Mouse (Mus musculus) limb, embryonic 14.5 days (tissue): ENCODE data around the gene Bbs9. TPM values are rescaled to one million over a fixed set of nuclear protein-coding genes. Genes with fewer than 3 reads are reported as not detected.

Experiments
- ATAC-seq: fragments of 200-750 bp; cut with Nextera tagmentation; 2 replicates; pipeline ENCODE4 v1.8.0; 2017; ENCODE audit warnings: low read depth, moderate number of reproducible peaks, moderate TSS enrichment; ENCODE audit not compliant: low FRiP score
- DNase-seq: peaks from one replicate; pipeline ENCODE4 v3.0.0-alpha.2; 2015; ENCODE audit warnings: low spot score
- H3K27ac ChIP-seq: fragments of 300-500 bp; sonication (generic); replicated peaks from 2 replicates; pipeline ENCODE4 v1.5.1; 2014; ENCODE audit warnings: low read depth, mild to moderate bottlenecking, low read length, moderate library complexity, mixed read lengths
- H3K27me3 ChIP-seq: fragments of 300-500 bp; sonication (generic); 2 replicates; pipeline ENCODE4 v1.6.1; 2014; ENCODE audit warnings: low read length, mixed read lengths; ENCODE audit not compliant: control insufficient read depth, insufficient read depth
- H3K36me3 ChIP-seq: fragments of 300-500 bp; sonication (generic); 2 replicates; pipeline ENCODE4 v1.6.1; 2014; ENCODE audit warnings: mild to moderate bottlenecking, low read length, moderate library complexity, mixed read lengths; ENCODE audit not compliant: control insufficient read depth, insufficient read depth
- H3K4me1 ChIP-seq: fragments of 300-500 bp; sonication (generic); 2 replicates; pipeline ENCODE4 v1.6.1; 2014; ENCODE audit warnings: antibody characterized with exemption, low read length, mixed read lengths; ENCODE audit not compliant: control insufficient read depth, insufficient read depth
- H3K4me2 ChIP-seq: fragments of 300-500 bp; sonication (generic); replicated peaks from 2 replicates; pipeline ENCODE4 v1.6.1; 2014; ENCODE audit warnings: low read depth, mild to moderate bottlenecking, low read length, moderate library complexity; ENCODE audit not compliant: severe bottlenecking
- H3K4me3 ChIP-seq: fragments of 300-500 bp; sonication (generic); replicated peaks from 2 replicates; pipeline ENCODE4 v1.5.1; 2014; ENCODE audit warnings: low read length
- H3K9ac ChIP-seq: fragments of 300-500 bp; sonication (generic); 2 replicates; pipeline ENCODE4 v1.6.1; 2014; ENCODE audit warnings: mild to moderate bottlenecking, low read depth, low read length, moderate library complexity; ENCODE audit not compliant: severe bottlenecking
- H3K9me3 ChIP-seq: fragments of 300-500 bp; sonication (generic); 2 replicates; pipeline ENCODE4 v1.6.1; 2016; ENCODE audit warnings: low read length; ENCODE audit not compliant: control insufficient read depth
- POLR2A ChIP-seq: fragments of 200-500 bp; IDR thresholded peaks from 2 replicates; pipeline ENCODE4 v1.8.0; 2012; ENCODE audit warnings: inconsistent platforms, mild to moderate bottlenecking, moderate library complexity, borderline replicate concordance; ENCODE audit not compliant: insufficient read depth, insufficient read length; ENCODE audit errors: extremely low read depth
- WGBS: fragments of 180-500 bp; shearing (Covaris S2); extraction: QIAGEN DNeasy Blood & Tissue Kit; methylation state at CpG from one replicate; pipeline ENCODE4 v1.1.7; 2014; 5-methylcytosine and 5-hydroxymethylcytosine counted together
- polyA plus RNA-seq, 2 experiments: library from polyadenylated mRNA; depleted of rRNA in 1 of 2; stranded (reverse) in 1 of 2; unstranded in 1 of 2; fragments of >200 nt; fragmentation: Nextera tagmentation in 1 of 2; extraction: Ambion mirVana in 1 of 2; gene quantifications; 2 replicates each; pipeline versions ENCODE4 v1.2.1 to v1.2.3; 2012 to 2014

The Bbs9 gene
- polyA plus RNA-seq, 2 experiments, result 12.7 to 15.7 TPM

- H3K4me1 ChIP-seq, result peaks cover 3% of the 10 kb centered on the region; the same call in 1 of the 2 replicates
- no peak overlapping the region for H3K27ac ChIP-seq
- WGBS, result 77% methylated on average over 1 of the region's 1 CpGs
- no peaks in the 10 kb centered on the region for H3K9me3 ChIP-seq
- no peak overlapping the region for H3K9ac ChIP-seq
- TF ChIP-seq POLR2A, result no peak
- H3K27me3 ChIP-seq, result no peaks in the 10 kb centered on the region
- H3K4me2 ChIP-seq, result no peak overlapping the region
- H3K36me3 ChIP-seq, result no peaks in the 10 kb centered on the region
- ATAC-seq (no peak), DNase-seq (no peak)
- no peak overlapping the region for H3K4me3 ChIP-seq
Observed at GRCm38 (mm10) chr9:22680484-22680883, 205.0 kb downstream of the Bbs9 start.

GRCm38 (mm10) chr9:22683786-22684185, 208.3 kb downstream of the Bbs9 start:
- Histone ChIP-seq H3K9ac (no peak overlapping the region), H3K4me2 (no peak overlapping the region), H3K27me3 (no peaks in the 10 kb centered on the region), H3K4me1 (peaks cover 3% of the 10 kb centered on the region; the same call in 1 of the 2 replicates), H3K36me3 (no peaks in the 10 kb centered on the region), H3K27ac (no peak overlapping the region), H3K4me3 (no peak overlapping the region), H3K9me3 (no peaks in the 10 kb centered on the region)
- no peak for ATAC-seq
- no peak for TF ChIP-seq POLR2A
- WGBS, result 29% methylated on average over 3 of the region's 3 CpGs
- DNase-seq, result peak; percentile 60

GRCm38 (mm10) chr9:22686765-22687472, 211.4 kb downstream of the Bbs9 start:
- 74% methylated on average over 6 of the region's 6 CpGs for WGBS
- Histone ChIP-seq H3K4me2 (no peak overlapping the region), H3K27me3 (no peaks in the 10 kb centered on the region), H3K27ac (no peak overlapping the region), H3K9me3 (no peaks in the 10 kb centered on the region), H3K4me1 (peaks cover 3% of the 10 kb centered on the region; the same call in 1 of the 2 replicates), H3K9ac (no peak overlapping the region), H3K4me3 (no peak overlapping the region), H3K36me3 (no peaks in the 10 kb centered on the region)
- ATAC-seq, result no peak
- DNase-seq, result no peak
- no peak for TF ChIP-seq POLR2A

GRCm38 (mm10) chr9:22690234-22690633, 214.7 kb downstream of the Bbs9 start:
- Histone ChIP-seq H3K4me3 (no peak overlapping the region), H3K9me3 (no peaks in the 10 kb centered on the region), H3K4me2 (no peak overlapping the region), H3K36me3 (no peaks in the 10 kb centered on the region), H3K27ac (no peak overlapping the region), H3K9ac (no peak overlapping the region), H3K4me1 (no peaks in the 10 kb centered on the region), H3K27me3 (no peaks in the 10 kb centered on the region)
- no peak for TF ChIP-seq POLR2A
- ATAC-seq (no peak), DNase-seq (no peak)
- WGBS, result 40% methylated on average over 7 of the region's 7 CpGs

GRCm38 (mm10) chr9:22695392-22695791, 219.9 kb downstream of the Bbs9 start:
- Histone ChIP-seq H3K4me2 (no peak overlapping the region), H3K4me3 (no peak overlapping the region), H3K27ac (no peak overlapping the region), H3K4me1 (peaks cover 10% of the 10 kb centered on the region), H3K9me3 (0 out of 2 replicates have a peak, but pooled peaks cover 3% of the 10 kb centered on the region), H3K9ac (no peak overlapping the region), H3K36me3 (no peaks in the 10 kb centered on the region), H3K27me3 (no peaks in the 10 kb centered on the region)
- DNase-seq, result no peak
- no peak for ATAC-seq
- no peak for TF ChIP-seq POLR2A
- WGBS, result 78% methylated on average over 4 of the region's 4 CpGs
